Mouse (Mus musculus): ENCODE data around the gene Klhdc8b.

Klhdc8b gene

DNA sequence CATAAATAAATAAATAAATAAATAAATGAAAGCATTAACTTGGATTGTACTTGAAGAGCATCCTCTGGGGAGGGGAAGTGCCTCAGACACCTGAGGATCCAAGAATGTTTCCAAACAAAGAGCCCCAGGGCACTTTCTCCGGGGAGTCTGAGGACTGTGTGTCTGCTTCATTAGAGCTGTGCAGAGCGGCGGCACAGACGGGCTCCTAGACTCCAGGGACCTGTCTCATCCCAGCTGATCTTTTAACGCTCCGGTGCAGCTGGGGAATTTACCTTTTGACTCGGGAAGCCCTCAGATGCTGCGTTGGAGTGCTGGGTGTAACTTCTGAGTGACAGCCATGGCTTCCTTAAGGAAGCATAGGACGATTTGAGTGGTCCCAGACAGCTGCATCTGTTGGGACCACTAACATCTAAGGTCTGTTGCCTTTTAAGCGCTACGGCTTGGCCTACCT lies at the start of gene Klhdc8b:
Klhdc8b (minus strand) TSS at position 401 of the 451 bp plus-strand sequence.
- DNase-seq (ENCODE audit: extremely low spot score): no peak

DNA sequence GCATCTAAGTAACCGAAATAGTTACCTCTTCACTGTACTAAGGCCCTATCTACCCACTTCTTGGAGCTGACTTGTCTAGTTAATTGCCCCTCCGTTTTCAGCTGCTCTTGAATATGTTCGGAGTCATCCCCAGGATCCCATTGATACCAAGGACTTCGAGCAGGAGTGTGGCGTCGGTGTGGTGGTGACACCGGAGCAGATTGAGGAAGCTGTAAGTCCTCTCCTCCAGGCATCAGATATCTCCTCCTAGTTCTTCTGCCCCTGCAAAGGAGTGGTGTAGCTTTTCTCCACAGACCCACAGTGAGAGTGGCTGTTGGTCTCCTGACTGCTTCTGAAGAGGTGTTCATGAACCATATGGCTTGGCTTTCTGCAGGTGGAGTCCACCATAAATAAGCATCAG lies 47.4 kb upstream of the Klhdc8b start:
- DNase-seq (ENCODE audit: extremely low spot score): no peak

DNA sequence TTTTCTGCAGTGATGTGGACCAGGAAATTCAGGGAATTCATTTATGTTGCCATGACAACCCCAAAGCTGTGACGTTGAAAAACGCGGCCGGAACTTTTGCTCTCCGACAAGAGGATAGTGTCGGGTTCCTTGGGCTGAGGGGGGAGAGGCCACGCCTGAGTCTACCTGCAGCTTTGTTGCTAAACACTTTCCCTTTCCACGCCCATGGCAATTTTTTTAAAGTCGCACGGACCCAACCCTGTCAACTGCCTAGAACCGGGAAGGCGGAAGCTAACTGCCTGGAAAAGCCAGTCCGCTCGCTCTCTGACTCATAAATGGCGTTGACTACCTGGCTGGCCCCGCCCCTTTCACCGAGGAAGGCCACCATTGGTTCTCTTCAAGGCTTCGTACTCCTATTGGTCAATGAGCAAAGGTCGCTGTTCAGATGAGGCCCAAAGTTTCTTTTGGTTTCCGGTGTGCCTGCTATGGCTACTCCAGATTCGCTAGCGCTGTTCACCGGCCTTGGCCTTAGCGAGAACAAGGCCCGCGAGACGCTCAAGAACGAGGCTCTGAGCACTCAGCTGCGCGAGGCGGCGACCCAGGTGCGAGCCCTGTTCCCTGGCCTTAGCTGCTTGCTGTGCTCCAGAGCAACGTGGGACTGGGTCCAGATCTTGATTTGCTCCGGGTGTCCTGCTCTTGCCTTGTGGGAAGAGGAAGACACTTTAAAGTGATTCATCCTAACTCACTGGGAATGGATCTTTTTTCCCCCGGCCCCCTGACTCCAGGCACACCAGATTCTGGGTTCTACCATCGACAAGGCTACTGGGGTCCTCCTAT lies 46.4 kb upstream of the Klhdc8b start, which contains the start of gene Qars:
Qars (plus strand) TSS at position 88 of the 816 bp plus-strand sequence.
- peak; percentile 95 for DNase-seq (ENCODE audit: extremely low spot score)

DNA sequence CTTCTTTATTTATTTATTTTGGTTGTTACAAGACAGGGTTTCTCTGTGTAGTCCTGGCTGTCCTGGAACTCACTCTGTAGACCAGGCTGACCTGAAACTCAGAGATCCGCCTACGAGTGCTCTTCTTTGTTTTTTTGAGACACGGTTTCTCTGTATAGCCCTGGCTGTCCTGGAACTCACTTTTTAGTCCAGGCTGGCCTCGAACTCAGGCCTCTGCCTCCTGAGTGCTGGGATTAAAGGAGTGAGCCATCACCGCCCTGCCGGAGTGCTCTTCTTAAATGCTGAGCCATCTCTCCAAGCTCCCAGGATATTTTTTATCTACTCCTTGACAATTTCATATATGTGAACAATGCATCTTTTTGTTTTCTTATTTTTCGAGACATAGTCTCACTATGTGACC lies 45.5 kb upstream of the Klhdc8b start:
- no peak for DNase-seq (ENCODE audit: extremely low spot score)

DNA sequence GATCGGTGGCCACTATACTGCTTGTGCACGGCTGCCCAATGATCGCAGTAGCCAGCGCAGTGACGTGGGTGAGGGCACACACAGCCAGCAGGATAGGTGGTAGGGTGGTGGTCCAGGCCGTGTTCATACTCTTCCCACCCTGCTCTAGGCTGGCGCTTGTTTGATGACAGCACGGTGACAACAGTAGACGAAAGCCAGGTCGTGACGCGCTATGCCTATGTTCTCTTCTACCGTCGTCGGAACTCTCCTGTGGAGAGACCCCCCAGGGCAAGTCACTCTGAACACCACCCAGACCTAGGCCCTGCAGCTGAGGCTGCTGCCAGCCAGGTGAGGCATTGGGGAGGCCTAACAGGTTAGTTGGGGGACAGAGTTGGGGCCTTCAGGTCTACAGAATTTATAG lies 38.6 kb upstream of the Klhdc8b start:
- DNase-seq (ENCODE audit: extremely low spot score): no peak

DNA sequence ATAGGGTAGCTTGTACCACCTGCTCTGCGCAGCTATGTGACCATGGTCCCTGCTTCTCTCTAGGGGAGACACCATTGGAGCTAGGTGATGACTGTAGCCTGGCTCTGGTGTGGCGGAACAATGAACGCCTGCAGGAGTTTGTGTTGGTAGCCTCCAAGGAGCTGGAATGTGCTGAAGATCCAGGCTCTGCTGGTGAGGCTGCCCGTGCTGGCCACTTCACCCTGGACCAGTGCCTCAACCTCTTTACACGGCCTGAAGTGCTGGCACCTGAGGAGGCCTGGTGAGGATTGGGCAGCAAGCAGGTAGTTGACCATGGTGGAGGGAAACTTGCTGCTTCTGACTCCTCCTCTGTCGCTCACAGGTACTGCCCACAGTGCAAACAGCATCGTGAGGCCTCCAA lies 37.9 kb upstream of the Klhdc8b start:
- DNase-seq (ENCODE audit: extremely low spot score): no peak

DNA sequence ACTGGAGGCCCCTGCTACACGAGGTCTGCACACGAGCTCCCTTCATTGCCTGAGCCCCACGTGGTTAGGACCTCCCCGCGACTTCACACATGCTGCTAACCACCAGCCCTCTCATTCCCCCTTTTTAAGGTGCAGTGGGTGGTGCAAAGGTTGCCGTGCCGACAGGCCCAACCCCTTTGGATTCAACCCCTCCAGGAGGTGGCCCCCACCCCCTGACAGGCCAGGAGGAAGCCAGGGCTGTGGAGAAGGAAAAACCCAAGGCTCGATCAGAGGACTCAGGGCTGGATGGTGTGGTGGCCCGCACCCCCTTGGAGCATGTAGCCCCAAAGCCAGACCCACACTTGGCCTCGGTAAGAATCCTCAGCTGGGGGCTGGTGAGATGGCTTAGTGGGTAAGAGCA lies 33.5 kb upstream of the Klhdc8b start:
- no peak for DNase-seq (ENCODE audit: extremely low spot score)

DNA sequence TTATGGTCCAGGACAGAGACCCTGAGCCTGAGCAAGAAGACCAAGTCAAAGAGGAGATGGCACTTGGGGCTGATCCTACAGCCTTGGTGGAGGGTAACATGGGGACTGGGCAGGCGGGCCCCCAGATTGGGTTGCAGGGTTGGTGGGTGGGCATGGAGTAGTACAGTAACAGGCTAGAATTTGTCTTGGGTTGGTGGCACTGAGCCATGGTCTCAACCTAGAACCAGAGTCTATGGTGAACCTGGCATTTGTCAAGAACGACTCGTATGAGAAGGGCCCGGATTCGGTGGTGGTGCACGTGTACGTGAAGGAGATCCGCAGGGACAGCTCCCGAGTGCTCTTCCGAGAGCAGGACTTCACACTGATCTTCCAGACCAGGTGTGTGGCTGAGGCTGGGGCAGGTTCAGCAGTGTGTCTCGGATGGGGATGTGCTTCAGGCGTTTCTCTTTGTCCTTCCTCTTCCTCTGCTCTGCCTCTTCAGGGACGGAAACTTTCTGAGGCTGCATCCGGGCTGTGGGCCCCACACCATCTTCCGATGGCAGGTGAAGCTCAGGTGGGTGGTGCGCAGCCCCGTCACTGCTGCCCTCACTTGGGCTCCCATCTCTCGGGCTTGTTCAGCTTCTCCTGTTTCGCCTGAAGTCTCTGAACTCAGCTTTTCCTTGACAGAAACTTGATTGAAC lies 32.9 kb upstream of the Klhdc8b start:
- DNase-seq (ENCODE audit: extremely low spot score): no peak

DNA sequence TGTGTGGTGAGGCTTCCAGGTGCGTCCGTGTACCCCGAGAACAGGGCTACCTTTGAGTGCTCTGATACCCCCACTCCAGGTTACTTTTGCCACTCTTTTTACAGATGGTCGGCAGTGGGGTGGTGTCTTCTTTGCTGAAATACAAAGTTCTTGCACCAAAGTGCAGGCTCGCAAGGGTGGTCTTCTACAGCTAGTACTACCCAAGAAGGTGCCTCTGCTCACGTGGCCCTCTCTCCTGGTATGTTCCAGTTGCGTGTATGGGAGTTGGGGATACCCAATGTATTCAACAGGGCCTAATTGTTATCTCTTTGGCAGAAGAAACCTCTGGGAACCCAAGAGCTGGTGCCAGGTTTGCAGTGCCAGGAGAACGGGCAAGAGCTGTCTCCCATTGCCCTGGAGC lies 31.9 kb upstream of the Klhdc8b start:
- no peak for DNase-seq (ENCODE audit: extremely low spot score)

DNA sequence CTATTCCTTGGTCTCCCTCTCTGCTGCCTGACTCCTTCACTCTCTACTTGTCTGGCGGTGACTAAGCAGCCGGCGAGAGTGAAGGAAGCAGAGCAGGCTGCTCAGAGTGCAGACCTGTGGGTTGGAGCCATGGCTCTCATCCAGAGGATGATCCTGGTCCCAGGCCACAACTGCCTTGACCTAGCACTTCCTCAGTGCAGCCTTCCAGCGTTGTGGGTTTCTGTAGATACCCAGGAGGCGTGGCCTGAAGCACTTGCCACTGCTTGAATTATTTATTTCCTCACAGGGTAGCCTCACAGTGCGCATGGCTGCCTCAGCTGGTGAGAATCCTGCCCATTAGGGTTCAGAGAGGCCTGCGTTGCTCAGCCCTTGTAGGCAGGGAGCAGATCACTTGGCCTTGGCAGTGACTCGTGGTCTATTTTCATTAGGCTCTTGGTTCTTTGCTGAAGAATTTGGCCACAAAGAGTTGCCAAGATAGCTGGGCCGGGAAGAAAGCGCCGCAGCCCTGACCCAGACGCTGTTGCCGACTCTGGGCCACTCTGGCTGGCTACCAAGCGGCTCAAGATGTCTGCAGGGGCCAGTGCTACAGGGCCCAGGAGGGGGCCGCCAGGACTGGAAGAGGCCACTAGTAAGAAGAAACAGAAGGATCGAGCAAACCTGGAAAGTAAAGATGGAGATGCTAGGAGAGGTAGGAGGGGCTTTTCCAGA lies 30.8 kb upstream of the Klhdc8b start:
- DNase-seq (ENCODE audit: extremely low spot score): no peak

DNA sequence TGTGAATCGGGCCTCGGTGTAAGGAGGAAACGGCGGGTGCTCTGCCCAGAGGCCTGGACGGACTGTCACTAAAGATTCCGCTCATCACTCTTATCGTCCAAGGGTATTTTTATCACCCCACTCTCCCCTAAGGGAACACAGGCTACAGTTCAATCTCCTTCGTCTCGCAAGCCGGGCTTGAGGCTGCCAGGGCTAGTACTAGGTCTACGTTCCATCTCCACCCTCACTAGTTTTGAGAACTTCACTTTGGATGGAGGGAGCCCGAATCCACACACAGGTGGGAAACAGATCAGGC lies 29.9 kb upstream of the Klhdc8b start:
- DNase-seq (ENCODE audit: extremely low spot score): no peak

DNA sequence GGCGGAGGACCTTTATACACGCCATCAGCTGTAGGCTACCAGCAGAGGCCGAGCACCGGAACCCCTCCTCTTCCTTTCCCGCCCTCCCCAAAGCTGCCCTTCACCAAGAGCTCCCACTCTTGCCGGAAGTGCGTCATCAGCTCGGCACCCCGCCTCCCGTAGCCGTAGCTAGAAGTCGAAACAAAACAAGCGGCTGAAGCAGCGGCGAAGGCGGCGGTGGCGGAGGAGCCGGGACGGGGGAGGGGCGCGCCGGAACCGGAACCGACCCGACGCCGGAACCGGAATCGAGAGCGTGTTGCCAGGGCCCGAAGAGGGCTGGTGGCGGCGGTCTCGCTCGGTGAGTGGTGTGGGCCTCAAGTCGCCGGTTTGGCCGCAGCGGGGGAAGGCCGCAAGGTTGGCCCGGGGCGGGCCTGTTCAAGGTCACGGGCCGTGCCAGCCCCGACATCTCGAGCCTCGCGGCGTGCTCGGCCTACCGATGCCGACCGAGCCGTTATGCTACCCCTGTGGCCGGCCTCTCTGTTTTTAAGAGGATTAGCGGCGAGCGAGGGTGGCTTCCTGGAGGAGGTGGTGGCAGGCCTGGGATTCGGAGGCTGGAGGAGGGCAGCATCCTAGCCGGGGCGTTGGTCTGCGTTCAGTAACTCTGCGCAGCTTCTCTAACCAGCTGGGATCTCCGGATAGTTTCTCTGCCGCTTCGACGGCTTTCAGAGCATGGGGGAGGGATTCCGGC lies 29.3 kb upstream of the Klhdc8b start, which contains the start of gene Usp19:
Usp19 (plus strand) TSS at position 44 of the 727 bp plus-strand sequence.
- peak; percentile 94 for DNase-seq (ENCODE audit: extremely low spot score)

DNA sequence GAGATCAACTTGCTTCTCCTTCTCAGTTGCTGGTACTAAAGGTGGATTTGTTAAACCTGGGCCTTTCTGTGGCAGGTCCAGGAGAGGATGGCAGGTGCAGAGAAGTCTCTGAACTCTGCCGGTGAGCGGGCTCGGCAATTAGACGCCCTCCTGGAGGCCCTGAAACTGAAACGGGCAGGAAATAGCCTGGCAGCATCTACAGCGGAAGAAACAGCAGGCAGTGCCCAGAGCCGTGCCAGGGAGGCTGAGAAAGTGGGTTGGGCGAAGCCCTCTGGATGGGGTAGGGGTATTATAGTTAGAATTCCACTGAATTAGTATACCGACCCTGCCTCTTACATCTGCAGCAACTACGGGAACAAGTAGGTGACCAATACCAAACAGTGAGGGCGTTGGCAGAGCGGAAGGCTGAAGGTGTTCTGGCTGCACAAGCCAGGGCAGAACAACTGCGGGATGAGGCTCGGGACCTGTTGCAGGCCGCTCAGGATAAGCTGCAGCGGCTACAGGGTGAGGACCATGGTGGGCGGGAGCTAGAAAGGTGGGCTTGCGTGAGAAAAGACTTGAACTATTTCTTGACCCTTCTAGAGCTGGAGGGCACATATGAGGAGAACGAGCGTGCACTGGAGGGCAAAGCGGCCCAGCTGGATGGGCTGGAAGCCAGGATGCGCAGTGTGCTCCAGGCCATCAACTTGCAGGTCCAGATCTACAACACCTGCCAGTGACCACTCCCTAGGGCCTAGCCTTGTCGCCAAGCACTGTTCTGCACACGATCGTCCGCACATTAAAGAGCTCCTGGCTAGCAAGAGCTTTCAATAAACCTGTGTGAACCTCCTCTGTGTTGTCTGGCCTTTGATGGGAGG lies 28.5 kb upstream of the Klhdc8b start:
- no peak for DNase-seq (ENCODE audit: extremely low spot score)

DNA sequence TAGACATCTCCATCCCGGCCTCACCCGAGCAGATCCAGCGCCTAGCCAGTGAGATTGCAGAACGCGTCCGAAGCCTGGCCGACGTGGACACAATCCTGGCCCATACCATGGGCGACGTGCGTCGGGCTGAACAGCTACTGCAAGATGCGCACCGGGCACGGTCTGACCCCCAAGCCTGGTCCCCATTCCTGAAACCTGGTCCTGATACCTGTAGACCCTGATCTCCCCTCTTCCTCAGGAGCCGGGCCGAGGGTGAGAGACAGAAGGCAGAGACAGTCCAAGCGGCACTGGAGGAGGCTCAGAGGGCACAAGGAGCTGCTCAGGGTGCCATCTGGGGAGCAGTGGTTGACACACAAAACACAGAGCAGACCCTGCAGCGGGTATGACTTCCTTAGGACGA lies 27.8 kb upstream of the Klhdc8b start:
- no peak for DNase-seq (ENCODE audit: extremely low spot score)

DNA sequence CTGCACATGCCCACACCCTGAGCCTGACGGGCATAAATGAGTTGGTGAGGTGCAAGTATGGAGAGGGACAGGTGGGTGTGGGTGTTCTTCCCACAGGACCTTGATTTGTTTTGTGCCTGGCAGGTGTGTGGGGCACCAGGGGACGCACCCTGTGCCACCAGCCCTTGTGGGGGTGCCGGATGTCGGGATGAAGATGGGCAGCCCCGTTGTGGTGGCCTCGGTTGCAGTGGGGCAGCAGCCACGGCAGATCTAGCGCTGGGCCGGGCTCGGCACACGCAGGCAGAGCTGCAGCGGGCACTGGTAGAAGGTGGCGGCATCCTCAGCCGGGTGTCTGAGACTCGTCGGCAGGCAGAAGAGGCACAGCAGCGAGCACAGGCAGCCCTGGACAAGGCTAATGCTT lies 27.0 kb upstream of the Klhdc8b start:
- no peak for DNase-seq (ENCODE audit: extremely low spot score)

DNA sequence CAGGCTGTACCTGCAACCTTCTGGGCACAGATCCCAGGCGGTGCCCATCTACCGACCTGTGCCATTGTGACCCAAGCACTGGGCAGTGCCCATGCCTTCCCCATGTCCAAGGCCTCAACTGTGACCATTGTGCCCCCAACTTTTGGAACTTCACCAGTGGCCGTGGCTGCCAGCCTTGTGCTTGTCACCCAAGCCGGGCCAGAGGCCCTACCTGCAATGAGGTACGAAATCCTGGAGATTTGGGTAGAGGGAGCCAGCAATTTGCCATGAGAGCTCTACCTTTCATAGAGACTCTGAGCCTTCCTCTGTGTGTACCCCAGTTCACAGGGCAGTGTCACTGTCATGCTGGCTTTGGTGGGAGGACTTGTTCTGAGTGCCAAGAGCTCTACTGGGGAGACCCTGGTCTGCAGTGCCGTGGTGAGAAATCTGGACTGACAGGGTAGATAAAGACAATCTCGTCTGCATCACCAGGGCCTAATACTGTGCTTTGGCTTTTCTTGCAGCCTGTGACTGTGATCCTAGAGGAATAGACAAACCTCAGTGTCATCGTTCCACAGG lies 25.7 kb upstream of the Klhdc8b start:
- DNase-seq (ENCODE audit: extremely low spot score): no peak

DNA sequence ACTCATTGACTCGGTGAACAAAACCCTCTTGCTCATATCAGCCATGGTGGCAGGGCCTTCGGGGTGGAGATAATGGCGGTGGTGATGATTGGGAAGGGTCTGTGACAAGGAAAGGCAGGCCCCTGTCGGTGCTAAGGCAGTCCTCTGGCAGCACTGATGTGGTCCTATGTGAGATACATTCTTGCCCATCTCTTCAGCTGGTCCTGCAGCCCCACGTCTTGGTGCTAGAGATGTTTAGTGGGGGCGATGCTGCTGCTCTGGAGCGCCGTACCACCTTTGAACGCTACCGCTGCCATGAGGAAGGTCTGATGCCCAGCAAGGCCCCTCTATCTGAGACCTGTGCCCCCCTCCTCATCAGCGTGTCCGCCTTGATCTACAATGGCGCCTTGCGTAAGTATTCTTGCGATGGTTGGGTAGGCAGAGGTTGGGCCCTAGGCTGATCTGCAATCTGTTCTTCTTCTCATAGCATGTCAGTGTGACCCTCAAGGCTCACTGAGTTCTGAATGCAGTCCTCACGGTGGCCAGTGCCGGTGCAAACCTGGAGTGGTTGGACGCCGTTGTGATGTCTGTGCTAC lies 24.0 kb upstream of the Klhdc8b start:
- no peak for DNase-seq (ENCODE audit: extremely low spot score)

DNA sequence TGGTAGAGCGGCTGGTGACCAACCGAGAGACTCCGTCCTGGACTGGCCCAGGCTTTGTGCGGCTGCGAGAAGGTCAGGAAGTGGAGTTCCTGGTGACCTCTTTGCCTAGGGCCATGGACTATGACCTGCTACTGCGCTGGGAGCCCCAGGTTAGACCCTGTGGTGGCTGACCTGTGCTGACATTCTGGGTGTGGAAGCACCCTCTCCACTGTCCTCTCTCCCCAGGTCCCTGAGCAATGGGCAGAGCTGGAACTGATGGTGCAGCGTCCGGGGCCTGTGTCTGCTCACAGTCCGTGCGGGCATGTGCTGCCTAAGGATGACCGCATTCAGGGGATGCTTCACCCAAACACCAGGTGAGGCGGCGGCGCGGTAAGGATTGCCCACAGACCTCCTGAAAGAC lies 22.6 kb upstream of the Klhdc8b start:
- no peak for DNase-seq (ENCODE audit: extremely low spot score)

DNA sequence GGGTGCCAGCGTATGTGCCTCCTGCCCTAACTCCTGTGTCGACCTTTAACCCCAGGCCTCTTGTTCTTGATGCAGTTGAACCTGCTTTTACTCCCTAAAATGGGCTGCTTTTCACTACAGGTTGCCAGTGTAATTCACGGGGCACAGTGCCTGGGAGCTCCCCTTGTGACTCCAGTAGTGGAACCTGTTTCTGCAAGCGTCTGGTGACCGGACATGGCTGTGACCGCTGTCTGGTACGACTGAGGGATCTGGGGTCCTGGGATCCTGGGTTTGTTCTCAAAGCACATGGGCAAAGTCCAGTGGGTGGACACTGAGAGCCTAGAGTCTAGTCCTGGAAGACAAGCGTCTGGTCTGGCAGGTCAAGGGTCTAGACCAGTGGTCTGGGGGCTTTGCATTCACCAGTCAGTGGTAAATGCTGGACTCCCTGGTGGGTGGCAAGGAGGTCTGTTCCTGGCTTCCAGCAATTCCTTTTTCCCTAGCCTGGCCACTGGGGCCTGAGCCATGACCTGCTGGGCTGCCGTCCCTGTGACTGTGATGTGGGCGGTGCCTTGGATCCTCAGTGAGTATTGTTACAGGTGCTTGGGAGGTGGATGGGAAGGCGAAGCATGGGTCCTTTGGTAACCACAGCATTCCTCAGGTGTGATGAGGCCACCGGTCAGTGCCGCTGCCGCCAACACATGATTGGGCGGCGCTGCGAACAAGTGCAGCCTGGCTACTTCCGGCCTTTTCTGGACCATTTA lies 21.8 kb upstream of the Klhdc8b start:
- DNase-seq (ENCODE audit: extremely low spot score): no peak
